ENCODE assay signal across 23 mouse cellular contexts in genomic region chr2:128449294-128449693, GRCm38 (mm10).
"Had no signal": no experiment of that assay in that cellular context is flagged by ENCODE, and none has a peak within 500 bp of the region (broad histone marks: within the 10 kb centered on the region; RNA-seq: fewer than 3 reads in every experiment).

No protein-coding gene starts in this region.

- H3K9ac ChIP-seq: embryonic facial prominence, embryonic 12.5 days; embryonic facial prominence, embryonic 13.5 days; embryonic facial prominence, embryonic 15.5 days; forebrain, embryonic 12.5 days; forebrain, embryonic 13.5 days; forebrain, embryonic 15.5 days; forebrain, postnatal 0 days had no signal

- H3K27ac ChIP-seq: embryonic facial prominence, embryonic 10.5 days; embryonic facial prominence, embryonic 12.5 days; embryonic facial prominence, embryonic 13.5 days; embryonic facial prominence, embryonic 15.5 days; forebrain, embryonic 10.5 days; forebrain, embryonic 12.5 days; forebrain, embryonic 13.5 days; forebrain, embryonic 15.5 days; gastrocnemius, adult 2 months; heart, adult 2 months; heart, embryonic 10.5 days had no signal

- H3K4me3 ChIP-seq: embryonic facial prominence, embryonic 10.5 days; embryonic facial prominence, embryonic 12.5 days; embryonic facial prominence, embryonic 13.5 days; embryonic facial prominence, embryonic 15.5 days; erythroblast, embryonic 14.5 days; forebrain, embryonic 10.5 days; forebrain, embryonic 12.5 days; forebrain, embryonic 13.5 days; forebrain, embryonic 15.5 days; gastrocnemius, adult 2 months; heart, adult 2 months; heart, embryonic 10.5 days had no signal

- H3K9me3 ChIP-seq: embryonic facial prominence, embryonic 10.5 days; embryonic facial prominence, embryonic 12.5 days; embryonic facial prominence, embryonic 13.5 days; embryonic facial prominence, embryonic 15.5 days; forebrain, embryonic 10.5 days; forebrain, embryonic 12.5 days; forebrain, embryonic 13.5 days; forebrain, embryonic 15.5 days; heart, embryonic 10.5 days had no signal

- ATAC-seq: forebrain, embryonic 13.5 days; forebrain, embryonic 14.5 days; forebrain, embryonic 15.5 days; forebrain, embryonic 16.5 days had no signal

- DNase-seq: cerebellum, adult 8-10 months; embryo, embryonic 11 days; gastrocnemius, adult 2 months; gastrocnemius, postnatal 10 days; gastrocnemius, postnatal 14 days; gastrocnemius, postnatal 25 days; gastrocnemius, postnatal 36 days; heart, adult 11 months; heart, adult 18-20 months; heart, adult 2 months had no signal

- H3K36me3 ChIP-seq: embryonic facial prominence, embryonic 10.5 days; embryonic facial prominence, embryonic 12.5 days; embryonic facial prominence, embryonic 13.5 days; embryonic facial prominence, embryonic 15.5 days; forebrain, embryonic 10.5 days; forebrain, embryonic 12.5 days; forebrain, embryonic 15.5 days; heart, embryonic 10.5 days had no signal

- H3K4me1 ChIP-seq: embryonic facial prominence, embryonic 10.5 days; embryonic facial prominence, embryonic 12.5 days; embryonic facial prominence, embryonic 13.5 days; embryonic facial prominence, embryonic 15.5 days; forebrain, embryonic 10.5 days; forebrain, embryonic 12.5 days; forebrain, embryonic 13.5 days; heart, embryonic 10.5 days had no signal

- H3K27me3 ChIP-seq: embryonic facial prominence, embryonic 12.5 days; embryonic facial prominence, embryonic 13.5 days; embryonic facial prominence, embryonic 15.5 days; forebrain, embryonic 12.5 days; forebrain, embryonic 13.5 days; forebrain, embryonic 15.5 days had no signal

- H3K4me2 ChIP-seq: embryonic facial prominence, embryonic 12.5 days; embryonic facial prominence, embryonic 13.5 days; embryonic facial prominence, embryonic 15.5 days; forebrain, embryonic 12.5 days; forebrain, embryonic 13.5 days; forebrain, embryonic 15.5 days had no signal
